Mouse (Mus musculus) brown adipose tissue, adult 24 weeks (tissue): ENCODE results near the gene Gm10487. TPM values are rescaled to one million over a fixed set of nuclear protein-coding genes. Genes with fewer than 3 reads are reported as not detected.
"Not testable (repeated sequence)": the region's sequence is repeated elsewhere in the genome, so short reads cannot be mapped to it uniquely, and the experiment has no call there.

Experiments
- H3K27ac ChIP-seq: fragments of 200-500 bp; replicated peaks from 2 replicates; pipeline ENCODE4 v1.5.1; 2012; ENCODE audit warnings: low read depth, mild to moderate bottlenecking, low read length
- H3K4me1 ChIP-seq: fragments of 200-500 bp; 2 replicates; pipeline ENCODE4 v1.6.1; 2012; ENCODE audit warnings: low read length, mixed read lengths; ENCODE audit not compliant: control insufficient read depth, insufficient read depth, insufficient read length
- H3K4me3 ChIP-seq: fragments of 200-500 bp; 2 replicates; pipeline ENCODE4 v1.5.1; 2012; ENCODE audit warnings: low read depth, mild to moderate bottlenecking, low read length, moderate library complexity; ENCODE audit not compliant: insufficient read depth
- polyA plus RNA-seq: library from polyadenylated mRNA; stranded (reverse); fragments of >200 nt; gene quantifications from 2 replicates; pipeline ENCODE4 v1.2.4, GENCODE M21; 2012; ENCODE audit not compliant: missing spikeins, insufficient read depth, insufficient read length

Gene Gm10487
- polyA plus RNA-seq: not detected in 2 replicates

- H3K4me3 ChIP-seq, H3K4me1 ChIP-seq, H3K27ac ChIP-seq: not testable (repeated sequence)
Measured at GRCm38 (mm10) chrX:30843369-30843768, at the start of gene Gm10487. Gene Gm10487, minus strand, starts transcription at chrX:30843469.
